ENCODE assay signal across 8 mouse cellular contexts in genomic region chr8:123190678-123191077, GRCm38 (mm10). TPM values are rescaled to one million over a fixed set of nuclear protein-coding genes. Genes with fewer than 3 reads are reported as not detected.
DNase-seq lines count a peak whose midpoint lies in the region; ATAC-seq and TF ChIP-seq lines count a peak whose summit lies in the region.

No protein-coding gene starts in this region.

- peak; percentile 60 for DNase-seq in MEL-GATA-1-ER (ENCODE audit: extremely low read depth, low read depth)
- DNase-seq in brain, embryonic 14.5 days (ENCODE audit: low read depth) = peak; percentile 81
- DNase-seq in forebrain, postnatal 0 days = peak; percentile 76
- DNase-seq in heart, postnatal 14 days = peak; percentile 79 to 83
- DNase-seq in layer of hippocampus, adult 9-11 months = peak; percentile 81
- peak; percentile 89 for DNase-seq in lung, embryonic 14.5 days
- DNase-seq in retina, postnatal 7 days (ENCODE audit: low read depth, low spot score) = peak; percentile 57
- peak; percentile 72 to 85 for DNase-seq in urinary bladder, postnatal 4 days (ENCODE audit: low spot score in 2 of 2)

- intact Hi-C loops in heart, postnatal 14 days (cut with DNase I) = no loop called here

- no peaks in the 10 kb centered on the region for H3K4me1 ChIP-seq in forebrain, postnatal 0 days (ENCODE audit: insufficient read depth)
- peaks cover 6% of the 10 kb centered on the region; the same call in 1 of the 2 replicates for H3K4me1 ChIP-seq in lung, embryonic 14.5 days (ENCODE audit: insufficient read depth)

- peak; percentile 65 for TF ChIP-seq CTCF in brain, embryonic 14.5 days (IDR thresholded peaks at IDR 0.05; ENCODE audit: borderline replicate concordance, extremely low read depth, insufficient read depth, insufficient read length)
- TF ChIP-seq CTCF in forebrain, postnatal 0 days (IDR thresholded peaks at IDR 0.05; ENCODE audit: low read depth) = peak; percentile 65
- peak; percentile 70 for TF ChIP-seq CTCF in lung, embryonic 14.5 days (IDR thresholded peaks at IDR 0.05; ENCODE audit: low read depth)

- no peak overlapping the region for H3K4me2 ChIP-seq in forebrain, postnatal 0 days (ENCODE audit: low read depth)
- H3K4me2 ChIP-seq in lung, embryonic 14.5 days = peak overlapping the region; percentile 44

- H3K9ac ChIP-seq in forebrain, postnatal 0 days = no peak overlapping the region
- peak overlapping the region; percentile 46; the same call in 1 of the 2 replicates for H3K9ac ChIP-seq in lung, embryonic 14.5 days

- ATAC-seq in forebrain, postnatal 0 days = peak; percentile 73
- ATAC-seq in lung, embryonic 14.5 days (ENCODE audit: insufficient read depth) = peak; percentile 65

- no peaks in the 10 kb centered on the region for H3K36me3 ChIP-seq in forebrain, postnatal 0 days (ENCODE audit: insufficient read depth)
- H3K36me3 ChIP-seq in lung, embryonic 14.5 days (ENCODE audit: insufficient read depth) = no peaks in the 10 kb centered on the region

- H3K27ac ChIP-seq in forebrain, postnatal 0 days (ENCODE audit: low read depth, low read length) = no peak overlapping the region
- no peak overlapping the region for H3K27ac ChIP-seq in lung, embryonic 14.5 days (ENCODE audit: low read depth)

- H3K4me3 ChIP-seq in forebrain, postnatal 0 days (ENCODE audit: low read depth, low read length) = no peak overlapping the region
- no peak overlapping the region for H3K4me3 ChIP-seq in lung, embryonic 14.5 days (ENCODE audit: low read depth, low read length)

- WGBS in forebrain, postnatal 0 days = 2% methylated on average over 8 of the region's 9 CpGs
- WGBS in lung, embryonic 14.5 days = 1% methylated on average over 9 of the region's 9 CpGs

- no peaks in the 10 kb centered on the region for H3K9me3 ChIP-seq in forebrain, postnatal 0 days (ENCODE audit: low read length)
- no peaks in the 10 kb centered on the region for H3K9me3 ChIP-seq in lung, embryonic 14.5 days (ENCODE audit: low read depth, low read length)

- no peaks in the 10 kb centered on the region for H3K27me3 ChIP-seq in forebrain, postnatal 0 days (ENCODE audit: insufficient read depth, low read length)
- no peaks in the 10 kb centered on the region for H3K27me3 ChIP-seq in lung, embryonic 14.5 days (ENCODE audit: insufficient read depth, low read length)

- TF ChIP-seq POLR2A in brain, embryonic 14.5 days (IDR thresholded peaks at IDR 0.05; ENCODE audit: borderline replicate concordance, extremely low read depth, insufficient read depth, insufficient read length, poor library complexity, severe bottlenecking) = no peak

RNA-seq across cellular contexts. Expression of gene Dpep1, which starts 4.6 kb away (rescaled TPM):
- polyA plus RNA-seq in brain, embryonic 14.5 days (2012; rRNA removed) = 0.37 and 0.66 TPM in 2 replicates
- 0.15 and 0.57 TPM in 2 replicates for total RNA-seq in forebrain, postnatal 0 days (2014; rRNA removed)
- polyA plus RNA-seq in forebrain, postnatal 0 days (2015; fragmentation: Nextera tagmentation; extraction: Ambion mirVana) = 0.23 and 0.46 TPM in 2 replicates
- total RNA-seq in heart, postnatal 14 days (2021) = 10 to 100 TPM; 28.6 to 43.2 TPM
- polyA plus RNA-seq in lung, embryonic 14.5 days (2014; fragmentation: Nextera tagmentation; extraction: Ambion mirVana) = 1.0 and 1.1 TPM in 2 replicates

RNA-seq across cellular contexts. Expression of gene Chmp1a, which starts 21.9 kb away (rescaled TPM):
- 146 and 154 TPM in 2 replicates for polyA plus RNA-seq in brain, embryonic 14.5 days (2012; rRNA removed)
- 207 and 211 TPM in 2 replicates for total RNA-seq in forebrain, postnatal 0 days (2014; rRNA removed)
- polyA plus RNA-seq in forebrain, postnatal 0 days (2015; fragmentation: Nextera tagmentation; extraction: Ambion mirVana) = 247 and 251 TPM in 2 replicates
- total RNA-seq in heart, postnatal 14 days (2021) = 10 to 100 TPM; 50.1 to 64.3 TPM
- polyA plus RNA-seq in lung, embryonic 14.5 days (2014; fragmentation: Nextera tagmentation; extraction: Ambion mirVana) = 102 and 108 TPM in 2 replicates

RNA-seq across cellular contexts. Expression of gene Spata33, which starts 22.0 kb away (rescaled TPM):
- 6.8 TPM in 2 replicates for polyA plus RNA-seq in brain, embryonic 14.5 days (2012; rRNA removed)
- 6.3 and 7.8 TPM in 2 replicates for total RNA-seq in forebrain, postnatal 0 days (2014; rRNA removed)
- polyA plus RNA-seq in forebrain, postnatal 0 days (2015; fragmentation: Nextera tagmentation; extraction: Ambion mirVana) = 7.6 and 8.2 TPM in 2 replicates
- 10 to 100 TPM; 38.4 to 45.7 TPM for total RNA-seq in heart, postnatal 14 days (2021)
- polyA plus RNA-seq in lung, embryonic 14.5 days (2014; fragmentation: Nextera tagmentation; extraction: Ambion mirVana) = 3.1 and 4.8 TPM in 2 replicates

RNA-seq across cellular contexts. Expression of gene Sult5a1, which starts 32.6 kb away (rescaled TPM):
- polyA plus RNA-seq in brain, embryonic 14.5 days (2012; rRNA removed) = 1.8 and 3.5 TPM in 2 replicates
- total RNA-seq in forebrain, postnatal 0 days (2014; rRNA removed) = 0.71 and 5.0 TPM in 2 replicates
- 0.89 and 0.96 TPM in 2 replicates for polyA plus RNA-seq in forebrain, postnatal 0 days (2015; fragmentation: Nextera tagmentation; extraction: Ambion mirVana)
- total RNA-seq in heart, postnatal 14 days (2021) = 1 to 10 TPM; 1.2 to 2.1 TPM
- 16.3 and 17.8 TPM in 2 replicates for polyA plus RNA-seq in lung, embryonic 14.5 days (2014; fragmentation: Nextera tagmentation; extraction: Ambion mirVana)

RNA-seq across cellular contexts. Expression of gene Cdk10, which starts 34.0 kb away (rescaled TPM):
- 102 and 136 TPM in 2 replicates for polyA plus RNA-seq in brain, embryonic 14.5 days (2012; rRNA removed)
- total RNA-seq in forebrain, postnatal 0 days (2014; rRNA removed) = 71.7 and 93.2 TPM in 2 replicates
- polyA plus RNA-seq in forebrain, postnatal 0 days (2015; fragmentation: Nextera tagmentation; extraction: Ambion mirVana) = 48.7 and 54.3 TPM in 2 replicates
- total RNA-seq in heart, postnatal 14 days (2021) = 10 to 100 TPM; 22.5 to 23.8 TPM
- 33.2 and 36.3 TPM in 2 replicates for polyA plus RNA-seq in lung, embryonic 14.5 days (2014; fragmentation: Nextera tagmentation; extraction: Ambion mirVana)
